Mouse (Mus musculus) left cerebral cortex, postnatal 25 days (tissue): Measurements from ENCODE around the gene Aasdh. TPM values are rescaled to one million over a fixed set of nuclear protein-coding genes. Genes with fewer than 3 reads are reported as not detected.
"Not testable (repeated sequence)": the region's sequence is repeated elsewhere in the genome, so short reads cannot be mapped to it uniquely, and the experiment has no call there.

Experiments used
- DNase-seq, 2 experiments: peaks; one replicate each; pipeline ENCODE4 v3.0.0; 2022; ENCODE audit warnings: low spot score in 2 of 2, mixed read lengths in 1 of 2
- intact Hi-C: fragments of 180-260 bp; cut with DNase I; formaldehyde crosslinking; loops from one replicate; pipeline ENCODE4 v1.15.1; 2025
- total RNA-seq, 2 experiments: library from RNA; stranded (reverse); gene quantifications; 2 replicates each; pipeline ENCODE4 v1.2.3; 2021

Gene Aasdh
- total RNA-seq, 2 experiments from 2014 or later, result 21.1 to 21.4 TPM

DNA sequence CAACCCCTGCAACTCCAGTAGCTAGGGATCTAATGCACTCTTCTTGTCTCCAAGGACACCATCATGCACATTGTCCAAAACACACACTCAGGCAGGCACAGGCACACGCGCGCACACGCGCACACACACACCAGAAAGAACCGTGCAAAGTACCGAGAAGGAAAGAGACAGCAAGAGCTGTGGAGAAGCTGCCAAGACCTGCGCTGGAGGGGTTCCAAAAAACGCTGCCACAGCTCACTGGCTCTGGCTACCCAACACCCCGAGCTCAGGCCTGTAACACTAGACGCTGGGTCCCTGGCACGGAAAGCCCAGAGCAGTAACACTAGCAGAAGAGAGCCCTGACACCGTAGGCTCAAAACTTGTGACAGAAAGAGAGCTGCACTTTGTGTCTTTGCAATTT lies 18.1 kb upstream of the Aasdh start:
- peak; percentile 44 to 56 for DNase-seq
- intact Hi-C loops, result no loop called here

DNA sequence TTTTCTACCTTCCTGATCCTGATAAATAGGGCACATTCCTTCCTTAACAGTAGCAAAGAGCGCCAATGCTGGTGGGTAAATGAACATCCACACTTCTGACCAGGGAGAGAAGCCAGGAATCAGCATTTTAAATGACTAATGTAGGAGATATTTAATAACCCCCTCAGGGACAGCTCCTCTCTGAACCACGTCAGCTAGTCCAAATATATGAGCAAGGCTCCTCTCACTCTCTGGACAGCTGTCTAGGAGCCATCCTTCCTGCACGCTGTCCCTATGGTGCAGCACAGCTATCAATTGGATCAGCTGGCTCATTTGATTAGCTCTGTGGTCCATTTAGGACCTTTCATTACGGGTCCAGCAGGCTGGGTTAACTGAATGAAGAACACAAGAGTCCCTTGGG lies 17.5 kb upstream of the Aasdh start:
- intact Hi-C loops, result no loop called here
- DNase-seq, result no peak

DNA sequence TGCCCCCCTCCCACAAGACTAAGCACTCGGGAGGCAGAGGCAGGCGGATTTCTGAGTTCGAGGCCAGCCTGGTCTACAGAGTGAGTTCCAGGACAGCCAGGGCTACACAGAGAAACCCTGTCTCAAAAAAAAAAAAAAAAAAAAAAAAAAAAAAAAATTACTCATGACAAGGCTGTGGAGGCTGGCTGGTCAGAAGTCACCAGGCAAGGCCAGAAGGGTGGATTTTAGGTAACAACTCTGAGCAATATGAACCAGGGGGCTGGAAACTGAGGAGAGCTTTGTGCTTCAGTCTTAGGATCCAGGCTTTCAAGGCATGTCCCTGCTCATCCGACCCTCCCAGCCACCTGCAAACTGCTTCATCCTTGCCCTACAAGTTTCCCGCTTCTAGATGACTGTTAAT lies 7.2 kb upstream of the Aasdh start:
- intact Hi-C loops, DNase-seq: not testable (repeated sequence)

DNA sequence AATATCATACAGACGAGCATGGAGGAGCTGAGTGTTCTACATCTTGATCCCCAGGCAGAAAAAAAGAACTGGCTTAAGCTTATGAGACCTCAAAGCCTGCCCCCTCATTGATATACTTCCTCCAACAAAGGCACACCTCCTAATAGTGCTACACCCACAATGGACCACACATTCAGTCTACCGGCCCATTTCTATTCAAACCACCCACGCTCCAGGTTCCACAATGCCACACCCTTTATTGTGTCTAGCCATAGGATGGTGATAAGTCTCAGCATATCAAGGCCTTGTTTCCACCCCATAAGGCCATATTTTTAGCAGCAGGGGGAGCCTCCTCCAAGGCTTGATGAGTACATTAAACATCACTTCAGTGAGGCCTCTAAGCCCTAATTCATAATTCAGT lies 5.5 kb upstream of the Aasdh start:
- intact Hi-C loops, result no loop called here
- no peak for DNase-seq

DNA sequence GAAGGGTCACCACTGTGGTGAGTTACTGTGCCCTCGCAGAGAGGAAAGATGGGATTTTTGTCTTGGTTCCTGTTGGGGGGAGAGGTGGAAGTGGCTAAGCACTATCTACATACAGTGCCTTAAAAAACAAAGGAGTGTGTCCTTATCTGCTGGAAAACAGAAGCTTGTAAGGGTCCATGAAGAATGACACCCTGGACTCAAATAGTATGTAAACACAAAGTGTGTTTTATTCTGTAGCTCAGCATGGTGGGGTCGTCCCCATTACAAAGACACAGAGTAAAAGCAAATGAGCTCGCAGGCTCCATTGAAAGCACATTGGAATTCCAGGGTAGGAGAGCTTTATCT lies 813 bp upstream of the Aasdh start:
- intact Hi-C loops, result no loop called here
- DNase-seq, result no peak

DNA sequence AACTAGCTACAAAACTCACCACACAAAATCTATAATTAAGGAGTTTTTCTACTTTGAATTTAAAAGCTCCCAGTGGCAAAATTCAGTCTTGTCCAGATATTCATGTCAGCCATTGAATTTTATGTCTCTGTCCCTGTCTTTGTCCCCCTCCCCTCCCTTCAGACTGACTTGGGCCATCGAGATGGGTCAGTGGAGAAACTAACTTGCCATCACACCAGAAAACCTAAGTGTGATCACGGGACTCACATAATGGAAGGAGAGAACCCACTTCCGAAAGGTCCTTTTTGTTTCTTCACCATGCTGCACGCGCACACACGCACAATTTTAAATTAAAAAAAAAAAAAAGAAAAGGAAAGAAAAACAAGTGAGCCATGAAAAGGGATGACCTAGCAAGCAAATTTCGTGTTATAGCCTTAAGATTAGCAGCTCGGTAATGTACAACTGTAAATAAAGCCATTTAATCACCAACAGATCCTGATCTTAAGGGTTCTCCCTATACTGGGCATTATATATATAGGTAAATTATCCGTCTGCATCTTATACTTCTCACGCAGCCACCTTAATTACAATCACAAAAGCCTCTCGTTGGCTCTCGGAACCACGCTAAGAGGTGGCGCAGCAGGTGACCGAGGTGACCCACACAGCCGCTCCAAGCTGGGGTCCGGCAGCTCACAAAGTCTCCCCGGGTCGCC lies 455 bp downstream of the Aasdh start:
- intact Hi-C loops, result loop anchor here (1.0 to 2.0 kb wide), 2 partner anchors 46 to 70 kb away; partner anchors contain the start of genes Paics, Ppat and Srp72
- DNase-seq, result no peak

DNA sequence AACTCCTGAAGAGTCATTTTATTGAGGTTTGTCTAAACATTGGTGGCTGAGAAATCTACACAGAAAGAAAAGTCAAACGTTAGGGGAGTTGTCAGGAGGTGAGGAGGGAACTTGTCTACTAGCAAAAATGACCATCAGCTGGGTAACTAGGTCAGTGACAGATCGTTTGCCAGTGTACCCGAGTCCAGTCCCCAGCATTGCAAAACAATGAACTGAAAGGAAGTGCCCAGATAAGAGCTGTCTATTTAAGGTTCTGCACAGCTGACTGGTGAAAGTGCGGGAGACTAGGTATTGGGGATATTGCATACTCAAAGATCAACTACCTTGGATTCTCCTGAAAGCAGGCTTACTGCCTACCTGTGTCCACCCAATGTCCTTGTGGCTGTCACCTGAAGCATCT lies 3.2 kb downstream of the Aasdh start:
- intact Hi-C loops, result no loop called here
- no peak for DNase-seq

DNA sequence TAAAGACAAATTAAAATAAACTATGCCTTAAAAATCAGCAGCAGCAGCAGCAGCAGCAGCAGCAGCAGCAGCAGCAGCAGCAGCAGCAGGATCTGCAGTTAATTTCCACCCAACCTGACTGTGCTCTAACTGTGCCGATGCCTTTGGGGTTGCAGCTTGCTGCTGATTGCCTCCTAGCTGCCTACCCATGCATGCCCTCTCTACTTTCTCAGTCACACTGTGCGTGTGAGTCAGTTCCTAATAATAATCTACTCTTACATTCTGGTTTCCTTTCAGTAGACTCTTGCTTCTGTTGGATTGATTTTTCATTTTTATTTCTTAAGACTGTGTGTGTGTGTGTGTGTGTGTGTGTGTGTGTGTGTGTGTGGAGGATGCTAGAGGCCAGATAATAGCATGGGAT lies 12.2 kb downstream of the Aasdh start:
- intact Hi-C loops, result no loop called here
- no peak for DNase-seq

DNA sequence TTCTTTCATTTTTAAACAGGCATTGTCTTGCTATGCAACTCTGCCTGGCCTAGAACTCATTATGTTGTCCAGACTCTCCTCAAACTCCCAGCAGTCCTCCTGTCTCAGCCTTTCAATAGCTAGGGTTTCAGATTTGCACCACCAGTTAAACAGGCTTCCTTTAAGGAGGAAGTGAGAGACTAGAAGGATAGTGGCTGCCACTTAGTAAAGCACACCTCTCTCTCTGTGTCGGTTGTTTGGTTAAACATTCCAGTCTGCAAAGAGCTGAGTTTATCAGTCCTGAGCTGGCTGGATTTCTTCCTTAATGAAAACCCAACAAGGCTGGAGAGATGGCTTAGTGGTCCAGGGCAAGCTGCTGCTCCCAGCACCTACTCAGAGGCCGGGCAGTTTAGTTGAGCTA lies 12.7 kb downstream of the Aasdh start:
- DNase-seq, result no peak
- intact Hi-C loops, result no loop called here

DNA sequence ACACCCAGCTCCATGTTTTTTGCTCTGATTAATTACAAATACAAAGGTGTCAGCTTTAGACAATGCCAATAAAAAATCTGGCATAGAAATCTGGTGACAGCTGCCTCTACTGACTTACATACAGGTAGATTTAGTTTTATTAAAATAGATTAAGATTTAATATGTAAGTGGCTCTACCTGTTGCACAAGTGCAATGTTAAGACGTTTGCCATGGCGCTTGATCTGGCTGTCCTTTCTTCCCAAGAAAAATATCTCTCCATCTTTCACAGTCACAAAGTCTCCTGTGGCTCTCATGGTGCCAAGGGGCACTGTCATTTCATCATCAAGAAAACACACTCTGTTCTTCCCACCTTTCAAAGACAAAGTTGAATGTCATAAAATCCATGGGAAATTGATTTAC lies 18.3 kb downstream of the Aasdh start:
- intact Hi-C loops, result no loop called here
- no peak for DNase-seq

DNA sequence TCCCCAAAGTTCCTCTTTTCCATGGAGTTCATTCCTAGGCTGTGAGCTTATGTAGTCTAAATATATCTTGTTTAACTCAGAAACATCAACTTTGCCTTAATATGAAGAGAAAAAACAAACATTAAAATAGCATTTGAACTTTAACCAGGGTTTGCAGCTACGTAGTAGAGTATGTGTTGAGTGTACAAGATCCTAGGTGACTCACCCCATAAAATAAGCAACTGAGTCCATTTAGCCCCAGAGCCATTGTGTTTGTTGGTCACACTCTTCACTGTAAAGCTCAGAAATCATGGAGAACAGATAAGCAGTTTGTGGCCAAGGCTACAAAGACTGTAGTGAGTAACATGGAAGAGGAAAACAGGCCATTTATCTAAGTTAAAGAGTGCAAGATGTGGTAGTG lies 21.2 kb downstream of the Aasdh start:
- intact Hi-C loops, result no loop called here
- DNase-seq, result no peak

DNA sequence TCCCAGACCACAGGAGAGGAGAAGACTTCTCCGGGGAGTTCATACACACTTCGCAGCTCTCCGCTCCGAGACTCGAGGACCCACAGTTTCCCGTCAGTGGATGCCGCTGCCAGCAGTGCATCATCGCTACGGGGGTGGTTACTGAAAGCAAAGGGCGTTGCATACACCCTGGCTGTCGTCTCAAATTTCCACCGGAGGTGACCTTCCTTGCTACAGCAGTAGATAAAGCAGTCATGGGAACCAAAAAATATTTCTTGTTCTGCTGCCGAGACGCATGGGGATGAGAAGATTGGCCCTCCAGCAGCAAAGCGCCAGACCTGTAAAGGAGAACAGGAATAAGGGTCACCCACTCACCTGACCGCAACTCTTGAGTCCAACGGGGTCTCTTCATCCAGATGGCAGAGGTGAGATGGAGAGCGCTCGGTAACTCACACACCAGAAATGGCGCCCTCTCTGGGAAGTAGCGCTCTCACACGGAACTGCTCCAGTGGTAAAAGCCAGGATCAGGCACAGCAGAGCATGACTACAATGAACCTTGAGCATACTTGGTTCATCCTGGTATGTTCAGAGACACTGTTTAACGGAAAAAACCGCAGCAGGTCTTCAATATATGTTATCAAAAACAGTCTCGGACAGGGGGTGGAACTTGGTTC lies 29.1 kb downstream of the Aasdh start:
- intact Hi-C loops, result no loop called here
- DNase-seq, result no peak

DNA sequence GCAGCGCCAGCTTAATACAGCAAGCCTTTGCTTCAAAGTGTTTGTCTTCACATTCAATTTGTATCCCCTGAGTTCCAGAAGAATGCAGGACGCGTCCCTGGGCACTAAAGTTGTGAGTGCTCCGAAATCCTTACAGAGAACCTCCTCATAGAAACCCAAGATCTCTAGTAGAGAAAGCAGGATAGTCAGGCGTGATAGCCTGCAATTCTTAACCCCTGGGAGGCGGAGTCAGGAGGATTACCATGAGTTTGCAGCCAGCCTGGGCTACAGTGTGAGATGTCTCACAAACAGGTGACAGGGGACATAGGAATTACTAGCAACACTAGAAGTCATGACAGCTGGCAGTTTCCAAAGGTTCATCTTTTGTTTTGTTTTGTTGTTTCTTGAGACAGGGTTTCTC lies 35.8 kb downstream of the Aasdh start:
- no peak for DNase-seq
- intact Hi-C loops, result no loop called here

DNA sequence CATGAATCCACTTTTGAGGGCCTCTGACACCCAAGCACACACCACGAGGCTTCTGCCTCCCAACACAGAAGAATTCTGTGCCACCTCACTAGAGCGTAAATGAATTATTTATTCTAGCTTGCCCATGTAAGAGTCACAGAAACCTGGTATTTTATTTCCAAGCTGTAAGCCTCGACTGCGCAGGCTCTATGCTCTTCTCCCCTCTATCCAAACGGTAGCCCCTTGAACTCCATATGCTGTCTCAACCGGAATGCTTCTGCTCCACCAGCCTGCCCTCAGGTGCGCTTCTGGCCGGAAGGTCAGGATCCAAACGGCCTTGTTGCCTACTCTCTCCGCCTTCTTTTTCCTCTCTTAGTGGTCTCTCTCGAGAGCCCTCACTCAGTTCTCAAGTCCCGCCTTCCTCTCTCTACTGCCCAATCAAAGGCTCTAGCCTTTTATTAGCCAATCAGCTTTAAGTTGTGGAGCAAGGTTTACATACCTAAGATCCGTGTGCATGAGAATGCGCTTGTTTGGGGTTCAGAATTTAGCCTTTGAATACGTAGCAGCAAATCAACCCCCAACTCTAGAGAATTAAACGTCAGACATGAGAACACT lies 36.5 kb downstream of the Aasdh start:
- no peak for DNase-seq
- intact Hi-C loops, result no loop called here

DNA sequence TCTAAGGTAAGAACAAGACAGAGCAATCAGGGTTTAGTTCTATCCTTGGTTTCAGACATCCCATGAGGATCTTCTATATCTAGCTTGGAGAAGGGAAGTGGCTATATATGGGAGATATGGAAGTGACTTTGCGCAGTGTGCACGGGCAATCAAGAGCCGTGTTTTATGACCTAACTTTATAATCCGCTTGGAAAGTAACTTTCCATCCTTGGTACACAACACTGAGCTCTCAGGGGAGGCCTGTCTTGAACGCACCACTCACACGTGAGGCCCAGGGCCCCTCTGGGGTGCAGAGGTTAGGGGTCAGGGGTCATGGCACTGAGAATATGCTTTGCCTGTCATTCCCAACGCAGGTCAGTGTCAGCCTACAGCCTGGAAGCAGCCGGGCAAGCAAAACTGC lies 38.5 kb downstream of the Aasdh start:
- intact Hi-C loops, result no loop called here

DNA sequence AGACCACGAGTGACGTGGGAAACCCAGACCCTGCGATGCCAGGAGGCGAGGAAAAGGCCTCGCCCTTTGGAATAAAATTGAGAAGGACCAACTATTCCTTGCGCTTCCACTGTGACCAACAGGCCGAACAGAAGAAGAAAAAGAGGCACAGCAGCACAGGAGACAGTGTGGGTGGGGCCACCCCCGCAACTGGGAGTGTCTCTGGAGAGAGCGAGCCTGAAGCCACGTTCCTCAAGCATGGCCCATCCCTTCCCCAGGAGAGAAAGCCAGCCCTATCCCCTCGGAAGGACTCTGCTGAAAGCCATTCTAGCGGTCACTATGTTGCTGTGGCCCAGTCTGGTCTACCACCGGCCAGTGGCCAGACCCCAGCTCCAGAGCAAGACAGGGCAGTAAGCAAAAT lies 46.9 kb downstream of the Aasdh start:
- intact Hi-C loops, result no loop called here
- DNase-seq, result peak in 1 of 2 experiments; percentile 30

More for the DNA sequence above, 38.5 kb downstream of the Aasdh start:
- DNase-seq, result no peak

DNA sequence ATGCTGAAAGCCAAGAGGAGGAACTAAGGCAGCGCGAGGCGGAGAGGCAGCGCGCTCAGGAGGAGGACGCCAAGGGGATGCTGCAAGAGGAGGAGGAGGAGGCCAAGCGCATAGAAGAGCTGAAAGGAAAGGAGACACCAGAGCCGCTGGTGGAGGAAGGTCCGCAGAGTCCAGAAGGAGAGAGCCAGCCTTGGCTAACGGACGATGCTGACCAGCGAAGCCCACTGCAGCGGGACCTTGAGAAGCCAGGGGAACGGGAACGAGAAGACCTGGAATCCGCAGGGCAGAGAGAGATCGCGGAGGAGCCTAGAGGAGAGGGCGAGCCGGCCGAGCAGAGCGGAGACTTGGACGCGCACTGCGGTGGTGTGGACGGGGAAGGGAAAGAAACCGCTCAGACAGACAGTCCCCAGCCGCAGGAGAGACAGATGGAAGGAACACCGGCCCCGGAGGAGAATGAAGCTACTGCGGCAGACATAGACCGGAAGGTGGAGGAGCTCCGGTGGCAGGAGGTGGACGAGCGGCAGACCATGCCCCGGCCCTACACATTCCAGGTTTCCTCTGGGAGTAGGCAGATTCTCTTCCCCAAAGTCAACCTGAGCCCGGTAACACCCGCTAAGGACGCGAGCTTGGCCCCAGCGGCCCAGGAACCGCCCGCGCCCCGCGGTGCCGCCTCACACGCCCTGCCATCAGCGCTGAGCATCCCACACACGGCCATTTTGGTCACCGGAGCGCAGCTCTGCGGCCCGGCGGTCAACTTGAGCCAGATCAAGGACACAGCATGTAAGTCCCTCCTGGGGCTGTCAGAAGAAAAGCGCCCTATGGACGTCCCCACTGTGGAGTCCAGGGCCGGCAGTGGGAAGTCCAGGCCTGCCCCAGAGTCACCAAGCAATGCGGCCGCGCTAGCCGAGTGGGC lies 48.0 kb downstream of the Aasdh start:
- intact Hi-C loops, result no loop called here
- no peak for DNase-seq

DNA sequence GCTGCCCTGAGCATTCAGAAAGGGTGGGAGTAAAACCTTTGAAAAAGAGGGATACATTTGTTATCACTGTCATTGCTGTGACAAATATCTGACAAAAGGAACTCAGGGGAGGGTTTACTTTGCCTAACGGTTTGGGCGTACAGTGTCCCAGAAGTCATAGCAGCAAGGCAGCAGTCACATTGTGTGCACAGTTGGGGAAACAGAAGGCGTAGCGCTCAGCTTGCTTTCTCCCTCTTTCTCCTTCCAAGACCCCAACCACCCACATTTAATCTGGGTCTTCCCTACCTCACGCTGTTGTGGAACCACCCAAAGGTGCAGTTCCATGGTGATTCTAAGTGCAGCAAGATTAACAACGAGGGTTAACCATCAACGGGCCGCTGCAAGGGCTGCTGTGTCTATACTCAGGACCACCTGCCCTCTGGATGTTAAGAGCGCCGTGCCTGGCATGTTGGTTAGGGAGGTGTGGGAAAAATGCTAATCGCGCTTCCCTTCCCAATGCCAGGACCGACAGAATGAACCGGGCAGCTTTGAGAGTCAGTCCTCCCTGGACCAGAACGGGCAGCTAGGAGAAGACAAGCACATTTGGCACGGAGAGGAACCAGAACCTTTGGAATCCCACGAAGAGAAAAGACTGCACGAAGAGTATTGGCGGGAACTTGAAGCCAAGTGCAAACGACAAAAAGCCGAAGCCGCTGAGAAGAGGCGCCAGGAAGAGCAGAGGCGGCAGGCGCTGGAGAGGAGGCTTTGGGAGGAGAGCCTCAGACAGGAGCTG lies 49.3 kb downstream of the Aasdh start:
- DNase-seq, result peak in 1 of 2 experiments; percentile 27
- intact Hi-C loops, result no loop called here

DNA sequence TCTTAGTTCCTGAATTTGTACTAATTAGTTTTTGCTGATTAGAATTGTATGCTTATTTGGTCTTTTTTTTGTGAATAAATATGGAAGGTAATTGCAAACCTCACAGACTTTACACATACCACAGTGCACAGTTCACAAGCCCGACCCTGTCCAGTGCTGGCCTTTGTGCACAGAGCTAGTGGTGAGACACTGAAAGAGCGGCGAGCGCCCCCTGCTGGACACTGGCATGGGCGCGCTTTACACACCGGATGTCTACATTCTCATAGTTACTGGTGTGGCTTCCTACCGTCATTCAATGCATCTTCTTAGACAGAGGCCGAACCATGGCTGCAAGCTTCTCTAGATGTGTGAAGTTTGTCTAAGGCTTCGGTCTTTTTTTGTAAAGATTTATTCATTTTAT lies 51.8 kb downstream of the Aasdh start:
- intact Hi-C loops, result loop anchor here (5.0 kb wide), 1 partner anchor 286 kb away; no protein-coding TSS in a partner anchor
- peak; percentile 76 to 82 for DNase-seq
